Mouse (Mus musculus) limb, embryonic 14.5 days (tissue): ENCODE measurements around the gene Pygm. TPM values are rescaled to one million over a fixed set of nuclear protein-coding genes. Genes with fewer than 3 reads are reported as not detected.

ENCODE experiments used
- ATAC-seq: fragments of 200-750 bp; cut with Nextera tagmentation; 2 replicates; pipeline ENCODE4 v1.8.0; 2017; ENCODE audit warnings: low read depth, moderate number of reproducible peaks, moderate TSS enrichment; ENCODE audit not compliant: low FRiP score
- DNase-seq: peaks from one replicate; pipeline ENCODE4 v3.0.0-alpha.2; 2015; ENCODE audit warnings: low spot score
- H3K27ac ChIP-seq: fragments of 300-500 bp; sonication (generic); replicated peaks from 2 replicates; pipeline ENCODE4 v1.5.1; 2014; ENCODE audit warnings: low read depth, mild to moderate bottlenecking, low read length, moderate library complexity, mixed read lengths
- H3K27me3 ChIP-seq: fragments of 300-500 bp; sonication (generic); 2 replicates; pipeline ENCODE4 v1.6.1; 2014; ENCODE audit warnings: low read length, mixed read lengths; ENCODE audit not compliant: control insufficient read depth, insufficient read depth
- H3K36me3 ChIP-seq: fragments of 300-500 bp; sonication (generic); 2 replicates; pipeline ENCODE4 v1.6.1; 2014; ENCODE audit warnings: mild to moderate bottlenecking, low read length, moderate library complexity, mixed read lengths; ENCODE audit not compliant: control insufficient read depth, insufficient read depth
- H3K4me1 ChIP-seq: fragments of 300-500 bp; sonication (generic); 2 replicates; pipeline ENCODE4 v1.6.1; 2014; ENCODE audit warnings: antibody characterized with exemption, low read length, mixed read lengths; ENCODE audit not compliant: control insufficient read depth, insufficient read depth
- H3K4me2 ChIP-seq: fragments of 300-500 bp; sonication (generic); replicated peaks from 2 replicates; pipeline ENCODE4 v1.6.1; 2014; ENCODE audit warnings: low read depth, mild to moderate bottlenecking, low read length, moderate library complexity; ENCODE audit not compliant: severe bottlenecking
- H3K4me3 ChIP-seq: fragments of 300-500 bp; sonication (generic); replicated peaks from 2 replicates; pipeline ENCODE4 v1.5.1; 2014; ENCODE audit warnings: low read length
- H3K9ac ChIP-seq: fragments of 300-500 bp; sonication (generic); 2 replicates; pipeline ENCODE4 v1.6.1; 2014; ENCODE audit warnings: mild to moderate bottlenecking, low read depth, low read length, moderate library complexity; ENCODE audit not compliant: severe bottlenecking
- H3K9me3 ChIP-seq: fragments of 300-500 bp; sonication (generic); 2 replicates; pipeline ENCODE4 v1.6.1; 2016; ENCODE audit warnings: low read length; ENCODE audit not compliant: control insufficient read depth
- POLR2A ChIP-seq: fragments of 200-500 bp; IDR thresholded peaks from 2 replicates; pipeline ENCODE4 v1.8.0; 2012; ENCODE audit warnings: inconsistent platforms, mild to moderate bottlenecking, moderate library complexity, borderline replicate concordance; ENCODE audit not compliant: insufficient read depth, insufficient read length; ENCODE audit errors: extremely low read depth
- WGBS: fragments of 180-500 bp; shearing (Covaris S2); extraction: QIAGEN DNeasy Blood & Tissue Kit; methylation state at CpG from one replicate; pipeline ENCODE4 v1.1.7; 2014; 5-methylcytosine and 5-hydroxymethylcytosine counted together
- polyA plus RNA-seq, 2 experiments: library from polyadenylated mRNA; depleted of rRNA in 1 of 2; stranded (reverse) in 1 of 2; unstranded in 1 of 2; fragments of >200 nt; fragmentation: Nextera tagmentation in 1 of 2; extraction: Ambion mirVana in 1 of 2; gene quantifications; 2 replicates each; pipeline versions ENCODE4 v1.2.1 to v1.2.3; 2012 to 2014

Pygm gene
- polyA plus RNA-seq, 2 experiments: 22.8 to 23.9 TPM

DNA sequence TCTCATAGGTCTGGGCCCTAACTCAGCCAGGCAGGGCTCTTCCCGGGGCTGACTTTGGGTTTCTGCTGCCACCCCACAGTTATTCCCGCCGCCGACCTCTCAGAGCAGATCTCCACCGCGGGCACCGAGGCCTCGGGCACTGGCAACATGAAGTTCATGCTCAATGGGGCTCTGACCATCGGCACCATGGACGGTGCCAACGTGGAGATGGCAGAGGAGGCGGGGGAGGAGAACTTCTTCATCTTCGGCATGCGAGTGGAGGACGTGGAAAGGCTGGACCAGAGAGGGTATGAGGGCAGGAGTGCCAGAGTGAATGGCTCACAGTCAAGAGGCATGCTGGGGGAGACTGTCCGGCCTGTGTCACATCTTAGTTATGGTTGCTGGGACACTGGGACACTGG is 9.4 kb downstream of the Pygm start:
- no peak for TF ChIP-seq POLR2A
- H3K4me1 ChIP-seq: peaks cover 10% of the 10 kb centered on the region
- no peaks in the 10 kb centered on the region for H3K36me3 ChIP-seq
- H3K4me2 ChIP-seq: no peak overlapping the region
- H3K9ac ChIP-seq: no peak overlapping the region
- H3K9me3 ChIP-seq: no peaks in the 10 kb centered on the region
- peaks cover 3% of the 10 kb centered on the region; the same call in 1 of the 2 replicates for H3K27me3 ChIP-seq
- 89% methylated on average over 16 of the region's 16 CpGs for WGBS
- DNase-seq (no peak), ATAC-seq (no peak)
- no peak overlapping the region for H3K27ac ChIP-seq
- H3K4me3 ChIP-seq: no peak overlapping the region

DNA sequence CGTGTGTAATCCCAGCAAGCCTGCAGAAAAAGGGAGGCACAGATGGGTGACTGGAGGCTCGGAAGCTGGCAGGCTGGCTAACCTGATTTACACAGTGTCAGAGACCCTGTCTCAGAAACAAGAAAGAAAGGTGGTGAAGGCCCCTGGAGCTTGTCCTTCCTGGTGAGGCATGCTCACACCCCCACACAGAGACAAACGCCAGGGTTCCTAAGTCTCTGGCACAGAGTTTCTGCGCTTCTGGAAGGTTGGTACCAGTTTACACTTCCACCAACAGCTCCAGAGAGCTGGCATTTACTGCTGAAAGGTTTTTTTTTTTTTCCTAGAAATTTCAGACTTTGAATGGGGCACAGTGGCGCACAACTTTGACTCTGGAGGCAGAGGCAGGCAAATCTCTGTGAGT is 12.0 kb downstream of the Pygm start:
- H3K36me3 ChIP-seq: no peaks in the 10 kb centered on the region
- no peaks in the 10 kb centered on the region for H3K9me3 ChIP-seq
- peaks cover 11% of the 10 kb centered on the region for H3K4me1 ChIP-seq
- no peak for TF ChIP-seq POLR2A
- WGBS: 89% methylated on average over 5 of the region's 5 CpGs
- H3K27me3 ChIP-seq: peaks cover 23% of the 10 kb centered on the region
- ATAC-seq (no peak), DNase-seq (no peak)
- no peak overlapping the region for H3K27ac ChIP-seq
- no peak overlapping the region for H3K9ac ChIP-seq
- H3K4me3 ChIP-seq: no peak overlapping the region
- H3K4me2 ChIP-seq: no peak overlapping the region

DNA sequence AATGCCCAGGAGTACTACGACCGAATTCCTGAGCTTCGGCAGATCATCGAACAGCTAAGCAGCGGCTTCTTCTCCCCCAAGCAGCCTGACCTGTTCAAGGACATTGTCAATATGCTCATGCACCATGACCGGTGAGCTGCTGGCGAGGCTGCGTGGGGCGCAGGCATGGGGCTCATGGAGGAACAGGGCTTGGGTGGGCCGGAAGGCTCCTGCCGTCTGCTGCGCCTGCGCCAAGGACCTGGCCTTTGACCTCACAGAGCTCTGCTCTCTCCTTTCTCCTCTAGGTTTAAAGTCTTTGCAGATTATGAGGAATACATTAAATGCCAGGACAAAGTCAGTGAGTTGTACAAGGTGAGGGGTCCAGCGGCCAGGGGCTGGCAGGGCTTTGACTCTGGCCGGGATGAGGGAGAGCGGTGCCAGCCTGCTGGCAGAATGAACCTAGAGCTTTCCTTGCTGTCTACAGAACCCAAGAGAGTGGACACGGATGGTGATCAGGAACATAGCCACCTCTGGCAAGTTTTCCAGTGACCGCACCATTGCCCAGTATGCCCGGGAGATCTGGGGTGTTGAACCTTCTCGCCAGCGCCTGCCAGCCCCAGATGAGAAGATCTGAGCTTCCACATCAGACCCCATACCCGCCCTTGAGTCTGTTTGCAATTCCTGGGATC is 13.5 kb downstream of the Pygm start:
- DNase-seq (no peak), ATAC-seq (no peak)
- no peak overlapping the region for H3K4me2 ChIP-seq
- H3K9ac ChIP-seq: no peak overlapping the region
- WGBS: 80% methylated on average over 22 of the region's 22 CpGs
- H3K27ac ChIP-seq: no peak overlapping the region
- no peak overlapping the region for H3K4me3 ChIP-seq
- no peak for TF ChIP-seq POLR2A
- peaks cover 18% of the 10 kb centered on the region for H3K4me1 ChIP-seq
- peaks cover 35% of the 10 kb centered on the region for H3K27me3 ChIP-seq
- H3K36me3 ChIP-seq: no peaks in the 10 kb centered on the region
- H3K9me3 ChIP-seq: no peaks in the 10 kb centered on the region

DNA sequence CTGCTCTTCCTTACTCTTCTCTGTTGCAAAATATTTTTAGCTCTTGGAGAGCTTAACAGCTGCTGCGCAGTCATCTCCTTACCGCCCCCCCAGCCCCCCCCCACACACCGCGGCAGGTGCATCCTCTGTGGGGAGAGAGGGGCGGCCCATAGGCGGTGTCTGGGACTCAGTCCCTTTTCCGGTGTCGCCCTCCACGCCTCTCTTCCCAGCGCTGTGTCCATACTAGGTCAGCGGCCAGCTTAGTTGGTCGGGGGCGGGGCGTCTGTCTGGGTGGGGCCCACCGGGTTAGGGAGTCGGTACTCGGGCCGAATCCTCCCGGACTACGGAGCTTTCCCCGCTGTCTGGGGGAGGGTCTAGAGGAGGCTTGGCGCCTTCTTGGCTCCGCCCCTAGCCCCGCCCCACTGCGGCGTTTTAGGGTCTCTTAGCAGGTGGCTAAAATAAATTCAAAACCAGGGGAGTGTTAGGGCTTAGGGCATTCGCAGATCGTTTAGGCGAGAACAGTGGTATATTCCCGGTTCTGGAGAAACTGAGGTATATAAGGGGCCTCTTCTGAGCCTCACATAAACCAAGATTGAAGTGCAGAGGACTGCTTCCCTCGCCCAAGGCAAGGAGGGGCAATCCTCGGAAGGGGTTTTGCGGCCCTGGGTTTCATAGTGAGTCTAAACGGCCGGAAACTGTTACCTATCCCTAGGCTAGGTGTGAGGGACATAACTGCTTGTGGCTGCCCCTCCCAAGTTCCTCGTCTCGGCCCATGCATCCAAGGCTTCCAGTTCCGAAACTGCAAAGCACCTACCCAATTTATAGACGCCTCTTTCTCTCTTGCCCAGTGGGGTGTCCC is 14.5 kb downstream of the Pygm start:
- Histone ChIP-seq H3K27me3 (peaks cover 35% of the 10 kb centered on the region), H3K4me2 (peak overlapping the region; percentile 95), H3K9ac (peak overlapping the region; percentile 58), H3K36me3 (no peaks in the 10 kb centered on the region), H3K9me3 (no peaks in the 10 kb centered on the region), H3K27ac (no peak overlapping the region), H3K4me1 (peaks cover 18% of the 10 kb centered on the region), H3K4me3 (peak overlapping the region; percentile 52)
- no peak for TF ChIP-seq POLR2A
- peak; percentile 35 for ATAC-seq
- WGBS: 1% methylated on average over 37 of the region's 39 CpGs
- DNase-seq: peak; percentile 66

DNA sequence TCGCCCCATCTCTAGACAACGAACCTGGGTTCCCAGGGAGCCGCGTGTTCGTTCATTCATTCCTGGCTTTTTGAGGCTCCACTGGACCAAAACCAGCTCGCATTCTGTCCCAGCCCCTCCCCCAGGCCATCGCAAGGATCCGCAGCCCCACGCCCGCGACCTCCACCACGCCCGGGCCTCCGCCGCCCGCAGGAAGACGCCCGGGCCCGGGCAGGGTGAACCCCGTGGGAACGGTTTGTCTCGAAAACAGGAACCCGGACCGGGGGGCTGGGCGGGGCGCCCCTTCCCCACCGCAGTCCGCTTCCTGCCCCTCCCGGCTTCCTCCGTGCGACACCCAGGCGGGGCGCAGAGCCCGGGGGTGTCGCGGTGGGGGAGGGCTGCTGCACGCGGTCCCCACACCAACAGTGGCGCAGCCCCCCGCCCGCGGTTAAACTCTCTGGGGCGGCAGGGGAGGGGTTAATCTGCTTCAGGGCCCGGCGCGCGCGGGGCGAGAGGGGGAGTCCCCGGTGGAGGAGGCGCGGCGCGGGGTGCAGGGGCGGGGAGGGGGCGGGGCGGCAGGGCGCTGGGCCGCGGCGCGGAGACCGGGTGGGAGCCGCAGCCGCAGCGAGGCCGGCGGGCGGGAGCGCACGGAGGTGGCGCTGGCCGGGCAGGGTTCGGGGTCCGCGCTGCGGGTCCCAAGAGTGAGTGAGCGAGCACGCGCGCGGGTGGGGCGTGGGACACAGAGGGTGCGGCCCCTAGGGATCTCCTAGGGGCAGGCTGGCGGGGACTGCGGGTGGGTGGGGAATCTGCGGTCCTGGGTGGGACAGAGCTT is 15.3 kb downstream of the Pygm start, which contains the start of gene Rasgrp2:
Gene Rasgrp2, plus strand, starts transcription at position 56 of the 811 bp plus-strand sequence.
- H3K9me3 ChIP-seq: no peaks in the 10 kb centered on the region
- H3K36me3 ChIP-seq: no peaks in the 10 kb centered on the region
- peak; percentile 20; the same call in 1 of the 2 replicates for ATAC-seq
- H3K27ac ChIP-seq: no peak within 1 kb of the TSS
- peak within 1 kb of the TSS; percentile 58 for H3K9ac ChIP-seq
- WGBS: 3% methylated on average over 48 of the region's 87 CpGs
- H3K4me3 ChIP-seq: peak within 1 kb of the TSS; percentile 52
- TF ChIP-seq POLR2A: no peak
- no peak for DNase-seq
- peaks cover 18% of the 10 kb centered on the region for H3K4me1 ChIP-seq
- peaks cover 35% of the 10 kb centered on the region for H3K27me3 ChIP-seq
- H3K4me2 ChIP-seq: peak within 1 kb of the TSS; percentile 95
